Mouse (Mus musculus) heart, adult 2 months (tissue): ENCODE measurements around the gene Tspan17. TPM values are rescaled to one million over a fixed set of nuclear protein-coding genes. Genes with fewer than 3 reads are reported as not detected.

ENCODE experiments used
- DNase-seq, 2 experiments: peaks; one replicate each; pipeline ENCODE4 v3.0.0; 2021
- H3K27ac ChIP-seq: fragments of 200-600 bp; 2 replicates; pipeline ENCODE4 v1.8.1; 2022
- H3K27me3 ChIP-seq: fragments of 200-500 bp; 2 replicates; pipeline ENCODE4 v1.6.1; 2012; ENCODE audit warnings: mild to moderate bottlenecking, low read length, inconsistent platforms, mixed read lengths; ENCODE audit not compliant: control insufficient read depth, insufficient read depth
- H3K36me3 ChIP-seq: fragments of 200-500 bp; 2 replicates; pipeline ENCODE4 v1.6.1; 2012; ENCODE audit warnings: low read length, inconsistent platforms; ENCODE audit not compliant: control insufficient read depth, insufficient read depth
- H3K4me1 ChIP-seq: fragments of 200-500 bp; 2 replicates; pipeline ENCODE4 v1.6.1; 2011; ENCODE audit warnings: low read length; ENCODE audit not compliant: control insufficient read depth, insufficient read depth
- H3K4me3 ChIP-seq: fragments of 200-600 bp; 2 replicates; pipeline ENCODE4 v1.8.1; 2022
- H3K79me2 ChIP-seq: fragments of 200-500 bp; replicated peaks from 2 replicates; pipeline ENCODE4 v1.6.1; 2012; ENCODE audit warnings: mild to moderate bottlenecking, inconsistent platforms, low read length, moderate library complexity, mixed read lengths; ENCODE audit not compliant: control insufficient read depth, insufficient read depth
- H3K9ac ChIP-seq: fragments of 200-500 bp; 2 replicates; pipeline ENCODE4 v1.6.1; 2012; ENCODE audit warnings: low read depth, mild to moderate bottlenecking, control low read depth, inconsistent platforms, low read length, mixed read lengths
- CTCF ChIP-seq: fragments of 200-600 bp; IDR thresholded peaks from 2 replicates; pipeline ENCODE4 v1.8.1; 2022; ENCODE audit warnings: antibody characterized with exemption, mild to moderate bottlenecking, moderate library complexity
- EP300 ChIP-seq: fragments of 200-500 bp; IDR thresholded peaks from 2 replicates; pipeline ENCODE4 v1.6.1; 2011; ENCODE audit warnings: low read depth, low read length, control low read depth; ENCODE audit not compliant: insufficient read depth
- POLR2A ChIP-seq: fragments of 200-500 bp; IDR thresholded peaks from 2 replicates; pipeline ENCODE4 v1.6.1; 2011; ENCODE audit warnings: mild to moderate bottlenecking, low read depth, low read length, control low read depth; ENCODE audit not compliant: insufficient read depth
- WGBS: fragments of 180-500 bp; shearing (Covaris S2); methylation state at CpG from one replicate; pipeline ENCODE4 v1.1.7; 2018; 5-methylcytosine and 5-hydroxymethylcytosine counted together
- intact Hi-C: fragments of 180-260 bp; cut with DNase I; formaldehyde crosslinking; loops from one replicate; pipeline ENCODE4 v1.15.1; 2025
- polyA plus RNA-seq: library from polyadenylated mRNA; depleted of rRNA; stranded (reverse); fragments of >200 nt; gene quantifications from 2 replicates; pipeline ENCODE4 v1.2.3, GENCODE M21; 2012
- total RNA-seq, 2 experiments: library from RNA; stranded (reverse); gene quantifications; 2 replicates each; pipeline ENCODE4 v1.2.3; 2021

Tspan17 gene
- total and polyA plus RNA-seq, 3 experiments: 7.2 to 12.7 (median 10.0) TPM

DNA sequence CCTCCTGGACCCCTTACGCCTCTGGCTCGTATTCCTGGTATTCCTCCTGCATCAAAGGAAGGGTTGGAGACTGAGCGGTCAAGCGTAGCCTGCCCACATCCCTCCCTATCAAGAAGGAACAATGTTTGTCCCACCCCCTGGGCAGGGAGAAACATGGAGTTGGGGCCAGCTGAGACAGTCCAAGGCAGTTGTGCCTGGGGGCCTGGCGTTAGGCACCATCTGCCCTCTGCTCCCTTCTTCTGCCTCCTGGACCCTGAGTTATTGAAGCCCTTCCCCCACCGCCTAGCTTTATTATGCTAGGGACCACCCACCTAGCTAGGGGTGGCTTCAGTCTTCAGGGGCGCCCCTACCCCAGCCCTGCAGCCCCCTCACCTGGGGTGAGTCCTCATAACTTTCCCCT is 29.7 kb upstream of the Tspan17 start:
- no peaks in the 10 kb centered on the region for H3K36me3 ChIP-seq
- H3K9ac ChIP-seq: no peak overlapping the region
- no peak for TF ChIP-seq CTCF
- TF ChIP-seq EP300: no peak
- peaks cover 3% of the 10 kb centered on the region for H3K27me3 ChIP-seq
- 14% methylated on average over 7 of the region's 7 CpGs for WGBS
- DNase-seq: no peak
- H3K4me1 ChIP-seq: no peaks in the 10 kb centered on the region
- intact Hi-C loops: no loop called here
- H3K79me2 ChIP-seq: no peaks in the 10 kb centered on the region
- H3K4me3 ChIP-seq: no peak overlapping the region
- no peak overlapping the region for H3K27ac ChIP-seq

DNA sequence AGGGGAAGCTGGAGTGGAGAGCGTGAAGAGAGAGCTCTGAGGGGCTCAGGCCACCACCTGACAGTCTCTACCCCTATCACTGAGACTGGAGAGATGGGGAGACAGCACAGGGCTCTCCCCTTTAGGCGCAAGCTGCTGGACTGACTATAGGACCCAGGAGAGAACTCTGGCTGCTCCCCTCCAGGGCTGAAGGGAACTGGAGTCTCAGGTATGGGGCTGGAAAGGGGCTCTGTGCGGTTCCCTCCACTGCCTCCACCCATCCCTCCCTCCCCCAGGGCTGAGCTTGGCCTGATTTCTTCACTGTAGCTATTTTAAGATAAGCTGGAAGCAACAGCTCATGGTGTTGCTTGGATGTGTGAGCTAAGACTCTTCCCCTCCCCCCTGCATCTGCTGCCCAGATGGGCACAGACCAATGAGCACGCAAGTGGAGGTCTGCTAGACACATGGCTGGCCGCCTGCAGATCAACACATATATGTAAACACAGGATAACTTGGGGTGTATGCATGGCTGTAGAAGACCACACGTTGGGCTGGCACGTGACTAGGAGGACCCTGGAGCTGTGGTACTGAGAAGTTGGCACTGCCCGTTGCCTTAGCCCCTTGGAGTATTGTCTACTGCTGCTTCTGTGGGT is 28.9 kb upstream of the Tspan17 start:
- TF ChIP-seq POLR2A (no peak), CTCF (no peak), EP300 (no peak)
- H3K27me3 ChIP-seq: peaks cover 3% of the 10 kb centered on the region
- H3K9ac ChIP-seq: no peak overlapping the region
- no peaks in the 10 kb centered on the region for H3K36me3 ChIP-seq
- DNase-seq: no peak
- 44% methylated on average over 8 of the region's 8 CpGs for WGBS
- H3K4me1 ChIP-seq: no peaks in the 10 kb centered on the region
- H3K4me3 ChIP-seq: no peak overlapping the region
- H3K79me2 ChIP-seq: no peaks in the 10 kb centered on the region
- H3K27ac ChIP-seq: no peak overlapping the region
- intact Hi-C loops: no loop called here

DNA sequence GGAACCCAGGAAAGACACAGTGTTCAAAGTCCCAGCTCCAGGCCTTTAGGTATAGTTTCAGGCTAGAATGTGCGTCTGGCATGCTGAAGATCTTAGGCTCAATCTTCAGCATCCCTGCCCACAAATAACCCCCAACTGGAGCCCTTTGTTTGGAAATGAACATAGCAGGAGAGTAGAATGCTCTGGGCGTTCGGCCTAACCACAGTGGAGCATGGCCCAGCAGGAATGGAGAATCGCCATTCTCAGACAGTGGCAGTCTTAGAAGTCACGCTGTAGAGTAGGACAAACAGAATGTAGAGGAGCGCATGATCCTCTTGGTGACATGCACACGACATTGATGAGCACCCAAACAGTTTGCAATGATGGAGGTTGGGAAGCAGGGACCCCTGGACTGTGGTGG is 28.3 kb upstream of the Tspan17 start:
- TF ChIP-seq CTCF: no peak
- TF ChIP-seq POLR2A: no peak
- no peak for TF ChIP-seq EP300
- Histone ChIP-seq H3K79me2 (no peaks in the 10 kb centered on the region), H3K36me3 (no peaks in the 10 kb centered on the region), H3K9ac (no peak overlapping the region), H3K27ac (no peak overlapping the region), H3K27me3 (peaks cover 9% of the 10 kb centered on the region), H3K4me1 (no peaks in the 10 kb centered on the region), H3K4me3 (no peak overlapping the region)
- DNase-seq: no peak
- WGBS: 78% methylated on average over 7 of the region's 7 CpGs
- intact Hi-C loops: no loop called here

DNA sequence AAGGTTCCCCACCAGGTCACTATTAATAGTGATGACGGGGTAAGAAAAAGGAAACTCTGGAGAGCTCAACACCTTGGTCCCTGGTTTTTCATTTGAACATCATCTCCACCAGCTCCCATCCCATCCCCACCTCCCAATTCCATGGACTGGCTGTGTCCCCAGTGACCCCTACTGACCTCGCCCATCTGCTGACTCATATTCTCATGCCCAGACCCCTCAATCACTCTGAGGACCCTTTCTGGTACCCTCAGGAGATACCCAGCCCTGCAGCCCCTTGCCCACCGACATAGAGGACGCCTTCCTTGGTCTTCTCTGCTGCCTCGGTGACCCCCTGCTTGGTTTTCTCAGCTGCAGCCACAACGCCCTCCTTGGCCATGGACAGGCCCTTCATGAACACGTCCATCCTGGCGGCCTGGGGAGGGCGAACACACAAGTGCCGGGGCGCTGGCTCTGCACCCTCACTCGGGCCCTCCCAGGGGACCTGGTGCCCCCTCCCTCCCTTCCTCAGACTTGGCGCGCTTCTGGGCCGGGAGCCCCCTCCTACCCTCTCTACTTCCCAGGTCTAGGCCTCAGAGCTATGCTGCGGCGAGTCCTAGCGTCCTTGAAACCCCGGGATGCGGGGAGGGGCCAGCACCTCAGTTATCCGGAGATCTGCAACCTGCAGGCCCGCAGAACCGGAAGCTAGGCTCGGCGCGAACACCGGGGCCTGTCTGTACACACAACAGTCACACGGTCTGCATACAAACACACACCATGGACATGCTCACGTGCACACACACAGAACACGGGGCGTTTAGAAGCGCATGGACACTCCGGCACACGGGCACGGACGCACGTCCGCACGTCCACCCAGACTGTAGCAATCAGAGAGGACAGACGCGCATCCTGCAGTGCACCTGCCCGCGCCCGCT is 23.6 kb upstream of the Tspan17 start:
- Histone ChIP-seq H3K4me3 (no peak overlapping the region), H3K9ac (no peak overlapping the region), H3K36me3 (no peaks in the 10 kb centered on the region), H3K79me2 (no peaks in the 10 kb centered on the region), H3K27ac (no peak overlapping the region), H3K27me3 (peaks cover 9% of the 10 kb centered on the region; the same call in 1 of the 2 replicates), H3K4me1 (no peaks in the 10 kb centered on the region)
- no peak for TF ChIP-seq POLR2A
- no peak for TF ChIP-seq CTCF
- TF ChIP-seq EP300: no peak
- 5% methylated on average over 44 of the region's 44 CpGs for WGBS
- no peak for DNase-seq
- intact Hi-C loops: no loop called here

DNA sequence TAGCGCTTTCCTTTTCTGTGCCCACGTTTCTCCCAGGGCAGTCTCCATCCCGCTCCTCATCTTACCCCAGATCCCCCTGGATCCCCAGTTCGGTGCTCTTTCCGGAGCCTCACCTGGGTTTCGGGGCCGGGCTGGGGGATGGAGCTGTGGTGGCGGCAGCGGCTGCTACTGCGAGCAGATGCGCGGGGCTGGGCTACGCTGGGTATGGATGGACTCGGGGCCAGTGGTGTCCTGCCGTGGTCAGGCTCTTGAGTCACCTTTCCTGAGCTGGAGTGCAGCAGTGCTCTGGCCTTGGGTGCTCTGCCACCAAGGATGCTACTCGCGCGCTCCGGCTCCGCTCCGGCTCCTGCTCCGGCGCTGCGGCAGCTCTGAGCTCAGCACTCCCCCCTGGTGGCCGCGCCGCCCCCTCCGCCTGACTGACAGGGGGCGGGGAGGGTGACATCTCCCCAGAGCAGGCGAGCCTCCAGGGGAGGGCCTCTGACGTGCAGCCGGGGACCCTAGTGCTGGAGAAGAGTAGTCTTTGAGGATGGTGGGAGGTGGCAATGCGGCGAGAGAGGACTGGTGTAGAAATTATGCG is 22.9 kb upstream of the Tspan17 start, which contains the start of gene Sncb:
Sncb (minus strand) TSS at position 404 of the 577 bp plus-strand sequence.
- intact Hi-C loops: no loop called here
- H3K4me3 ChIP-seq: no peak within 1 kb of the TSS
- no peaks in the 10 kb centered on the region for H3K79me2 ChIP-seq
- H3K4me1 ChIP-seq: no peaks in the 10 kb centered on the region
- no peak within 1 kb of the TSS for H3K9ac ChIP-seq
- no peaks in the 10 kb centered on the region for H3K36me3 ChIP-seq
- TF ChIP-seq CTCF (peak; percentile 75), EP300 (no peak)
- no peak within 1 kb of the TSS for H3K27ac ChIP-seq
- DNase-seq: peak; percentile 34 to 57
- WGBS: 3% methylated on average over 35 of the region's 35 CpGs
- H3K27me3 ChIP-seq: peaks cover 9% of the 10 kb centered on the region; the same call in 1 of the 2 replicates
